19 mouse cellular contexts compared by ENCODE assay signal in genomic region chr5:16235864-16236263, GRCm38 (mm10).
DNase-seq lines count a peak whose midpoint lies in the region; ATAC-seq and TF ChIP-seq lines count a peak whose summit lies in the region.
"Had no signal": no experiment of that assay in that cellular context is flagged by ENCODE, and none has a peak within 500 bp of the region (broad histone marks: within the 10 kb centered on the region; RNA-seq: fewer than 3 reads in every experiment).

No protein-coding gene starts in this region.

- TF ChIP-seq POLR2A in brain, embryonic 14.5 days (IDR thresholded peaks at IDR 0.05; ENCODE audit: borderline replicate concordance, extremely low read depth, insufficient read depth, insufficient read length, poor library complexity, severe bottlenecking) = no peak

- no peaks in the 10 kb centered on the region for H3K36me3 ChIP-seq in embryonic facial prominence, embryonic 14.5 days (ENCODE audit: control insufficient read depth, insufficient read depth, low read length)
- no peaks in the 10 kb centered on the region for H3K36me3 ChIP-seq in embryonic facial prominence, embryonic 10.5 days (replicated peaks)
- no peaks in the 10 kb centered on the region for H3K36me3 ChIP-seq in midbrain, embryonic 13.5 days
- H3K36me3 ChIP-seq: embryonic facial prominence, embryonic 15.5 days; liver, embryonic 13.5 days; lung, embryonic 15.5 days had no signal

- no peak overlapping the region for H3K9ac ChIP-seq in embryonic facial prominence, embryonic 14.5 days (ENCODE audit: low read depth, low read length)
- H3K9ac ChIP-seq in midbrain, embryonic 13.5 days (replicated peaks) = no peak overlapping the region
- H3K9ac ChIP-seq: embryonic facial prominence, embryonic 15.5 days; liver, embryonic 13.5 days; lung, embryonic 15.5 days had no signal

- peak; percentile 37; the same call in 1 of the 2 replicates for ATAC-seq in embryonic facial prominence, embryonic 14.5 days (ENCODE audit: low read depth)
- peak; percentile 73 for ATAC-seq in midbrain, embryonic 13.5 days
- no peak for ATAC-seq in megakaryocyte, adult 5-6 weeks (ENCODE audit: poor library complexity, severe bottlenecking)

- no peak for TF ChIP-seq CTCF in brain, embryonic 14.5 days (IDR thresholded peaks at IDR 0.05; ENCODE audit: borderline replicate concordance, extremely low read depth, insufficient read depth, insufficient read length)

- H3K4me3 ChIP-seq in embryonic facial prominence, embryonic 14.5 days (ENCODE audit: low read depth, low read length) = no peak overlapping the region
- H3K4me3 ChIP-seq in embryonic facial prominence, embryonic 10.5 days = no peak overlapping the region
- H3K4me3 ChIP-seq in midbrain, embryonic 13.5 days (replicated peaks) = no peak overlapping the region
- H3K4me3 ChIP-seq: embryonic facial prominence, embryonic 15.5 days; liver, embryonic 13.5 days; lung, embryonic 15.5 days; myocyte had no signal

- no peak overlapping the region for H3K4me2 ChIP-seq in embryonic facial prominence, embryonic 14.5 days (ENCODE audit: low read depth, low read length)
- no peak overlapping the region for H3K4me2 ChIP-seq in midbrain, embryonic 13.5 days (replicated peaks)
- H3K4me2 ChIP-seq: embryonic facial prominence, embryonic 15.5 days; liver, embryonic 13.5 days; lung, embryonic 15.5 days had no signal

- no peaks in the 10 kb centered on the region for H3K27me3 ChIP-seq in embryonic facial prominence, embryonic 14.5 days (replicated peaks; ENCODE audit: control insufficient read depth, insufficient read depth, low read length)
- no peaks in the 10 kb centered on the region for H3K27me3 ChIP-seq in embryonic facial prominence, embryonic 10.5 days (replicated peaks; ENCODE audit: low read depth, poor library complexity, severe bottlenecking)
- H3K27me3 ChIP-seq in midbrain, embryonic 13.5 days = no peaks in the 10 kb centered on the region
- H3K27me3 ChIP-seq: embryonic facial prominence, embryonic 15.5 days; liver, embryonic 13.5 days; lung, embryonic 15.5 days had no signal

- 73% methylated on average over 2 of the region's 2 CpGs for WGBS in embryonic facial prominence, embryonic 14.5 days
- WGBS in embryonic facial prominence, embryonic 10.5 days = 86% methylated on average over 2 of the region's 2 CpGs
- 49% methylated on average over 2 of the region's 2 CpGs for WGBS in midbrain, embryonic 13.5 days

- H3K9me3 ChIP-seq in embryonic facial prominence, embryonic 14.5 days (ENCODE audit: control insufficient read depth, low read length) = no peaks in the 10 kb centered on the region
- H3K9me3 ChIP-seq in embryonic facial prominence, embryonic 10.5 days = no peaks in the 10 kb centered on the region
- H3K9me3 ChIP-seq in midbrain, embryonic 13.5 days = no peaks in the 10 kb centered on the region
- H3K9me3 ChIP-seq: embryonic facial prominence, embryonic 15.5 days; liver, embryonic 13.5 days; lung, embryonic 15.5 days had no signal

- H3K27ac ChIP-seq in embryonic facial prominence, embryonic 14.5 days (replicated peaks; ENCODE audit: low read depth, low read length) = no peak overlapping the region
- no peak overlapping the region for H3K27ac ChIP-seq in embryonic facial prominence, embryonic 10.5 days (replicated peaks)
- peak overlapping the region; percentile 80 for H3K27ac ChIP-seq in midbrain, embryonic 13.5 days
- H3K27ac ChIP-seq: embryonic facial prominence, embryonic 15.5 days; liver, embryonic 13.5 days; lung, embryonic 15.5 days had no signal

- no peaks in the 10 kb centered on the region; the same call in 1 of the 2 replicates for H3K4me1 ChIP-seq in embryonic facial prominence, embryonic 14.5 days (ENCODE audit: control insufficient read depth, insufficient read depth, low read length)
- peaks cover 9% of the 10 kb centered on the region; the same call in 1 of the 2 replicates for H3K4me1 ChIP-seq in embryonic facial prominence, embryonic 10.5 days
- H3K4me1 ChIP-seq in midbrain, embryonic 13.5 days (replicated peaks) = peaks cover 47% of the 10 kb centered on the region
- H3K4me1 ChIP-seq: embryonic facial prominence, embryonic 15.5 days; liver, embryonic 13.5 days had no signal

- DNase-seq in embryonic facial prominence, embryonic 14.5 days (ENCODE audit: low spot score) = no peak
- no peak for DNase-seq in embryonic facial prominence, embryonic 10.5 days (ENCODE audit: low spot score)
- peak; percentile 91 for DNase-seq in brain, embryonic 14.5 days (ENCODE audit: low read depth)
- peak; percentile 3 for DNase-seq in forelimb bud, embryonic 11.5 days (ENCODE audit: low read depth, low spot score)
- DNase-seq in urinary bladder, postnatal 36 days (ENCODE audit: low spot score in 2 of 2) = no peak
- no peak for DNase-seq in ovary, postnatal 14 days (ENCODE audit: low spot score)
- DNase-seq: adrenal gland, postnatal 14 days; cerebellum, adult 18-20 months; gastrocnemius, postnatal 14 days; kidney, adult 8-10 months; kidney, postnatal 36 days; liver, embryonic 13.5 days; spleen, adult 18-20 months; thymus, adult 18-20 months had no signal

Comparison
In these comparisons a context has a peak if more than half of its experiments do, and no peak if none do; other contexts are left out.
1. DNase-seq: peak in brain, embryonic 14.5 days (single experiment) and forelimb bud, embryonic 11.5 days (single experiment); none in embryonic facial prominence, embryonic 14.5 days (single experiment), embryonic facial prominence, embryonic 10.5 days (single experiment), urinary bladder, postnatal 36 days (0 of 2) and ovary, postnatal 14 days (single experiment).